Mouse (Mus musculus): ENCODE results near the gene Tspan9. TPM values are rescaled to one million over a fixed set of nuclear protein-coding genes. Genes with fewer than 3 reads are reported as not detected.

Tspan9 gene
- polyA plus RNA-seq, 1 experiment: 312 TPM

GRCm38 (mm10) chr6:128135006-128135405, 8.4 kb downstream of the Tspan9 start:
- 68% methylated on average over 5 of the region's 5 CpGs for WGBS
- no peak overlapping the region for H3K4me3 ChIP-seq (replicated peaks; ENCODE audit: extremely low read depth, low read depth, low read length)
- H3K4me1 ChIP-seq (ENCODE audit: control insufficient read depth, insufficient read depth, low read length): peaks cover 44% of the 10 kb centered on the region
- DNase-seq: no peak
- no peak for TF ChIP-seq CTCF (IDR thresholded peaks at IDR 0.05; ENCODE audit: insufficient read depth, low read length)
- no peak for TF ChIP-seq POLR2A (IDR thresholded peaks at IDR 0.05; ENCODE audit: borderline replicate concordance, extremely low read depth, low read depth, low read length)

- DNase-seq: no peak
- Histone ChIP-seq H3K4me1 (ENCODE audit: control insufficient read depth, insufficient read depth, low read length) (peaks cover 46% of the 10 kb centered on the region), H3K4me3 (replicated peaks; ENCODE audit: extremely low read depth, low read depth, low read length) (no peak overlapping the region)
- WGBS: 35% methylated on average over 8 of the region's 8 CpGs
- no peak for TF ChIP-seq CTCF (IDR thresholded peaks at IDR 0.05; ENCODE audit: insufficient read depth, low read length)
- no peak for TF ChIP-seq POLR2A (IDR thresholded peaks at IDR 0.05; ENCODE audit: borderline replicate concordance, extremely low read depth, low read depth, low read length)
Measured at GRCm38 (mm10) chr6:128134196-128134924, 9.0 kb downstream of the Tspan9 start.

- 35% methylated on average over 10 of the region's 10 CpGs for WGBS
- no peak for DNase-seq
- TF ChIP-seq POLR2A (IDR thresholded peaks at IDR 0.05; ENCODE audit: borderline replicate concordance, extremely low read depth, low read depth, low read length): no peak
- Histone ChIP-seq H3K4me3 (replicated peaks; ENCODE audit: extremely low read depth, low read depth, low read length) (no peak overlapping the region), H3K4me1 (ENCODE audit: control insufficient read depth, insufficient read depth, low read length) (peaks cover 51% of the 10 kb centered on the region)
Measured at GRCm38 (mm10) chr6:128133679-128134191, 9.7 kb downstream of the Tspan9 start.

- no peak for DNase-seq
- WGBS: 57% methylated on average over 6 of the region's 6 CpGs
- H3K4me1 ChIP-seq (ENCODE audit: control insufficient read depth, insufficient read depth, low read length): peaks cover 55% of the 10 kb centered on the region
- no peak overlapping the region for H3K4me3 ChIP-seq (replicated peaks; ENCODE audit: extremely low read depth, low read depth, low read length)
- TF ChIP-seq CTCF (IDR thresholded peaks at IDR 0.05; ENCODE audit: insufficient read depth, low read length): no peak
- no peak for TF ChIP-seq POLR2A (IDR thresholded peaks at IDR 0.05; ENCODE audit: borderline replicate concordance, extremely low read depth, low read depth, low read length)
Measured at GRCm38 (mm10) chr6:128132581-128132980, 10.8 kb downstream of the Tspan9 start.

- no peak overlapping the region for H3K4me3 ChIP-seq (replicated peaks; ENCODE audit: extremely low read depth, low read depth, low read length)
- 39% methylated on average over 2 of the region's 2 CpGs for WGBS
- peaks cover 58% of the 10 kb centered on the region for H3K4me1 ChIP-seq (ENCODE audit: control insufficient read depth, insufficient read depth, low read length)
- DNase-seq: no peak
- TF ChIP-seq POLR2A (IDR thresholded peaks at IDR 0.05; ENCODE audit: borderline replicate concordance, extremely low read depth, low read depth, low read length): no peak
- TF ChIP-seq CTCF (IDR thresholded peaks at IDR 0.05; ENCODE audit: insufficient read depth, low read length): no peak
Measured at GRCm38 (mm10) chr6:128131390-128131789, 12.0 kb downstream of the Tspan9 start.

- peaks cover 54% of the 10 kb centered on the region for H3K4me1 ChIP-seq (ENCODE audit: control insufficient read depth, insufficient read depth, low read length)
- no peak for DNase-seq
- no peak overlapping the region for H3K4me3 ChIP-seq (replicated peaks; ENCODE audit: extremely low read depth, low read depth, low read length)
- WGBS: 74% methylated on average over 4 of the region's 4 CpGs
- no peak for TF ChIP-seq POLR2A (IDR thresholded peaks at IDR 0.05; ENCODE audit: borderline replicate concordance, extremely low read depth, low read depth, low read length)
- no peak for TF ChIP-seq CTCF (IDR thresholded peaks at IDR 0.05; ENCODE audit: insufficient read depth, low read length)
Measured at GRCm38 (mm10) chr6:128130686-128131085, 12.7 kb downstream of the Tspan9 start.

- no peak for TF ChIP-seq CTCF (IDR thresholded peaks at IDR 0.05; ENCODE audit: insufficient read depth, low read length)
- 44% methylated on average over 5 of the region's 5 CpGs for WGBS
- peaks cover 48% of the 10 kb centered on the region for H3K4me1 ChIP-seq (ENCODE audit: control insufficient read depth, insufficient read depth, low read length)
- no peak for DNase-seq
- H3K4me3 ChIP-seq (replicated peaks; ENCODE audit: extremely low read depth, low read depth, low read length): no peak overlapping the region
Measured at GRCm38 (mm10) chr6:128129382-128129781, 14.0 kb downstream of the Tspan9 start.

- no peak overlapping the region for H3K4me3 ChIP-seq (replicated peaks; ENCODE audit: extremely low read depth, low read depth, low read length)
- peaks cover 46% of the 10 kb centered on the region for H3K4me1 ChIP-seq (ENCODE audit: control insufficient read depth, insufficient read depth, low read length)
- TF ChIP-seq POLR2A (IDR thresholded peaks at IDR 0.05; ENCODE audit: borderline replicate concordance, extremely low read depth, low read depth, low read length) (no peak), CTCF (IDR thresholded peaks at IDR 0.05; ENCODE audit: insufficient read depth, low read length) (no peak)
- WGBS: 54% methylated on average over 3 of the region's 3 CpGs
- no peak for DNase-seq
Measured at GRCm38 (mm10) chr6:128127312-128127711, 16.1 kb downstream of the Tspan9 start.

GRCm38 (mm10) chr6:128126876-128127275, 16.5 kb downstream of the Tspan9 start:
- peaks cover 50% of the 10 kb centered on the region for H3K4me1 ChIP-seq (ENCODE audit: control insufficient read depth, insufficient read depth, low read length)
- no peak overlapping the region for H3K4me3 ChIP-seq (replicated peaks; ENCODE audit: extremely low read depth, low read depth, low read length)
- TF ChIP-seq CTCF (IDR thresholded peaks at IDR 0.05; ENCODE audit: insufficient read depth, low read length) (no peak), POLR2A (IDR thresholded peaks at IDR 0.05; ENCODE audit: borderline replicate concordance, extremely low read depth, low read depth, low read length) (no peak)
- WGBS: 39% methylated on average over 4 of the region's 4 CpGs
- no peak for DNase-seq

- WGBS: 60% methylated on average over 3 of the region's 3 CpGs
- TF ChIP-seq POLR2A (IDR thresholded peaks at IDR 0.05; ENCODE audit: borderline replicate concordance, extremely low read depth, low read depth, low read length) (no peak), CTCF (IDR thresholded peaks at IDR 0.05; ENCODE audit: insufficient read depth, low read length) (no peak)
- Histone ChIP-seq H3K4me1 (ENCODE audit: control insufficient read depth, insufficient read depth, low read length) (peaks cover 58% of the 10 kb centered on the region), H3K4me3 (replicated peaks; ENCODE audit: extremely low read depth, low read depth, low read length) (no peak overlapping the region)
- DNase-seq: no peak
Measured at GRCm38 (mm10) chr6:128125464-128125863, 17.9 kb downstream of the Tspan9 start.
